Mouse (Mus musculus) granulocyte monocyte progenitor cell, adult 5-6 weeks (primary cell): ENCODE results near the gene Lrrc8b. TPM values are rescaled to one million over a fixed set of nuclear protein-coding genes. Genes with fewer than 3 reads are reported as not detected.

Experiments used
- ATAC-seq: replicated peaks from 2 replicates; pipeline ENCODE4 v1.8.0; 2016; ENCODE audit warnings: mild to moderate bottlenecking, moderate TSS enrichment, inconsistent platforms; ENCODE audit not compliant: poor library complexity, severe bottlenecking
- total RNA-seq, 2 experiments: library from RNA; stranded (forward) in 1 of 2; stranded (reverse) in 1 of 2; fragments of 200-712, 200-1000 nt in 1 of 2; fragments of >200 nt in 1 of 2; fragmentation: Nextera tagmentation in 1 of 2; gene quantifications; 2 replicates each; pipeline ENCODE4 v1.2.3; 2014 to 2017

Gene Lrrc8b
- total RNA-seq, 2 experiments from 2014 or later, result 6.5 to 16.1 TPM

GRCm38 (mm10) chr5:105477527-105477926 lies 62.0 kb downstream of the Lrrc8b start:
- no peak for ATAC-seq

- ATAC-seq, result peak; percentile 88
These were observed 64.1 kb downstream of the Lrrc8b start for GRCm38 (mm10) chr5:105479673-105480072.

DNA sequence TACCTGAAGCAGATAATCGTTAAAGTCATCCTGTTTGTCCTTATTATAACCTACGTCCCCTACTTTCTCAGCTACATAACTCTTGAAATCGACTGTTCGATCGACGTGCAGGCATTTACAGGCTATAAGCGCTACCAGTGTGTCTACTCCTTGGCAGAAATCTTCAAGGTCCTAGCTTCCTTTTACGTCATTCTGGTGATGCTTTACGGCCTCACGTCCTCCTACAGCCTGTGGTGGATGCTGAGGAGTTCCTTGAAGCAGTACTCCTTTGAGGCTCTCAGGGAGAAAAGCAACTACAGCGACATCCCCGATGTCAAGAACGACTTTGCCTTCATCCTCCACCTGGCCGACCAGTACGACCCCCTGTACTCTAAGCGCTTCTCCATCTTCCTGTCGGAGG lies 65.0 kb downstream of the Lrrc8b start:
- no peak for ATAC-seq

- ATAC-seq, result no peak
These were observed 68.1 kb downstream of the Lrrc8b start for GRCm38 (mm10) chr5:105483632-105484031.

- ATAC-seq, result no peak
These were observed 68.7 kb downstream of the Lrrc8b start for GRCm38 (mm10) chr5:105484247-105484646.

GRCm38 (mm10) chr5:105484891-105485290 lies 69.3 kb downstream of the Lrrc8b start:
- ATAC-seq, result no peak

DNA sequence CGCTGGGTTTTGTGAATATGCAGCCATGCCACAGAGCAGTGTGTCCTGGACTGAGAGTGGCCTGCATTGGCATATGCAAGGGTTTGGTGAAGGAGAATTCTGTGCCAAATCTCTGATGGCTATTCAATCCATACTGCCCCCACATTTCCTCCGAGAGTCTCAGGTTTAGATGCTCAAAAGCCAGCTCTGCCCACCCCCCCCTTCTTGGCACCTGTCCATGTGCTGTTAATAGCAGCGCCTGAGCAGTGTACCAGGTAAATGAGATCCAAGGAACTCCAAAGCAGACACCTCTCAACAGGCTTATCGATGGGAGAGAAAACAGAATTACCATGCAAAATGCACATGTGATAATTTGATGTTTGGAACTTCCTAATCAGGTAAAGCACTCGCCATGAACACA lies 74.6 kb downstream of the Lrrc8b start:
- ATAC-seq, result no peak

DNA sequence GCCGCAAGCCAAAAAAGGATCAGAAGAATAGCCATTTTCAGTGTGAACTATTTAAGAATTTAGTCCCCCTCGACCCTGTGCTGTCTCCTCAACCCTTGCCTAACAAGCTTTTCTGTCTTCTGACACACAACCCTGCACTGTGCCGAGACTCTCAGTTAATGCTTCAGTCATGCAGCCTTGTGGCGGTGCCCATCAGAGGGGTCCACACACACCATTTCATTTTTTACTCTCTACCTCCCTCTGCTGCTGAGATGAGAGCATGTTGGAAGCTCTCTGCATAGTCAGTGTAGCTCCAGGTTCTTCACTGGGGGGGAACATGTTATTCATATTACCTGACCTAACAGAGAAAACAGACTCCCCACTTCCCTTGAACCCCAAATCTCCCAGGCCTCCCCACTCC lies 75.8 kb downstream of the Lrrc8b start:
- 0 out of 2 replicates have a peak, but pooled peaks have one; percentile 18 for ATAC-seq

DNA sequence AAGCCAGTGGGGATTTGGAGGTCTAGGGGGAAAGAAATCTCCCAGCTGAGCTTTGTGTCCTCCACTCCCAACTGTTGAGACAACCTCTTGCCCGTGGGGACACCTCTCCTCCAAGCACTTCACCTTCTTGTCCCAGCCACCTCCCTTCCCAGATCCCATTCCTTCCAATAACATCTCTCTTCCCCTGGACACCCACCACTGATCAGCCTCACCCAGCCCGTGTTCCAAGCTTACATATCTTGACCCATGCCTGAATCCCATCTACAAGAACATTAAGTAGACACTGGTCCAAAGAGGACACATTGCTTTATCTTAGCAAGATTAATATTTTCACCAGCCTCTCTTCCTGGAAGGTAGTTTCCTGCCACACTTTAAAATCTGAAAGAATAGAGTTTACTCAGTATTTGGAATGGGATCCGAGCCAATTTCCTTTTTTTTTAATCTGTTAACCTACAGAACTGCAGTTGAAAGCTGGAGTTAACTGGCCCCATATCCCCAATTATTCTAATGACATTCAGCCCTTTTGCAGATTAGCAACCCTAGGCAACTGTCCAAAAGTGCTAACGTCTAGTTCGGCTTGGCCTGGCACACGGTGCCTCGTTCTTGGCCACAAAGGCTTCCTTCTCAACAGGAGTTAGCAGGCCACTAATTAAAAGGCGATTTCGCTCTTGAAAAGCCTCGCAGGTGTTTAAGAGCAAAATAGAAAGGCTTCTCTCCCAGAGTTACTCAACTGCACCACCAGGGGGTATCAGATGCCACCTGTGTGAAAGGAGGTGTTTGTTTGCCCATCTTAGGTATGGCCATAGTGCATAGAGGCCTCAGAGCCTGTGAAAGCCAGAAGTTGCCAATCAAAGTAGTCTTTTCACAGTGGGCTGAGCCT lies 77.0 kb downstream of the Lrrc8b start:
- no peak for ATAC-seq

GRCm38 (mm10) chr5:105493377-105493776 lies 77.8 kb downstream of the Lrrc8b start:
- ATAC-seq, result no peak

- ATAC-seq, result no peak
These were observed 78.8 kb downstream of the Lrrc8b start for GRCm38 (mm10) chr5:105494246-105494917.

- peak; percentile 78 for ATAC-seq
These were observed 79.6 kb downstream of the Lrrc8b start for GRCm38 (mm10) chr5:105494918-105495901.

- ATAC-seq, result peak; percentile 54
These were observed 80.6 kb downstream of the Lrrc8b start for GRCm38 (mm10) chr5:105496133-105496532.

DNA sequence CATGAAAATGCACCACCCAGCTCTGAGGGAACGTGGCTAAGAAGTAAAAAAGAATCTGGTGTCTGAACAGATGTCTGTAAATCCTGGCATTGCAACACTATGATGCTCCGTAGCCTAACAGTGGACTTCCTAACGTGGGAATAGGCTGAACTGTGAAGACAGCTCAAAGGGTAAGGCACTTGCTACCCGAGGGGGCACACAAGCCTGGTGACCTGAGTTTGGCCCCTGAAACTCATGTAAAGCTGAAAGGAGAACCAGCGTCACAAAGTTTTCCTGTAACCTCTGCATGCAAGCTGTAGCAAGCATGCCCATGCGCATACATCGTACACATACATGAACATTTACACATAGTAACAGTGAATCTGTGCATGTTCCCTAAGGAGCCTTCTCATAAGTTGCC lies 81.0 kb downstream of the Lrrc8b start:
- ATAC-seq, result no peak

DNA sequence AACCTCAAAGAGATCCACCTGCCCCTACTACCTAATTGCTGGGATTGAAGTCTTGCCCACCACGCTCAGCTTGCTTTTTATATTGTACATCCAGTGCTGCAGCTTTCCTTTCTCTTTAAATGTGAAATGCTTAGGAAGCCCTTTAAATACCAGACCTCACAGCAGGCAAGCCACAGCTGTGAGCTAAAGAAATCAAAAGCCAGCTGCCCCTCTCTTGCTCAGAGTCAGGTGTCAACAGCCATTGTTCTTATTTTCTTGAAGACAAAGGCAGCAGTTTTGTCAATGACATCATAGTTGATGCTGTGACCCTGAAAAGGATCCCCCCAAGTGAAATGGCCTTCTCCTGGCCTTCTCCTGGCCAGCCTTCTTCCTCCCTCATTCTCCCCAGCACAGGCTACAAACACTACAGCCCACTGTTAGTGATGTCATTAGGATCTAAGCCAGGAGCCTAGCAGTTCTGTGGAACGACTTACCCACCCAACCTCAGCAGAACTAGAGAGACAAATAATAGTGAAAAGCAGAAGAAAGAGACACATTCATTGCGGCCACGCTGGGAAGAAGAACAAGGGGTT lies 82.9 kb downstream of the Lrrc8b start:
- no peak for ATAC-seq

- ATAC-seq, result no peak
These were observed 83.8 kb downstream of the Lrrc8b start for GRCm38 (mm10) chr5:105499396-105499795.

GRCm38 (mm10) chr5:105500132-105501121 lies 84.9 kb downstream of the Lrrc8b start:
- peak; percentile 35; the same call in 1 of the 2 replicates for ATAC-seq

DNA sequence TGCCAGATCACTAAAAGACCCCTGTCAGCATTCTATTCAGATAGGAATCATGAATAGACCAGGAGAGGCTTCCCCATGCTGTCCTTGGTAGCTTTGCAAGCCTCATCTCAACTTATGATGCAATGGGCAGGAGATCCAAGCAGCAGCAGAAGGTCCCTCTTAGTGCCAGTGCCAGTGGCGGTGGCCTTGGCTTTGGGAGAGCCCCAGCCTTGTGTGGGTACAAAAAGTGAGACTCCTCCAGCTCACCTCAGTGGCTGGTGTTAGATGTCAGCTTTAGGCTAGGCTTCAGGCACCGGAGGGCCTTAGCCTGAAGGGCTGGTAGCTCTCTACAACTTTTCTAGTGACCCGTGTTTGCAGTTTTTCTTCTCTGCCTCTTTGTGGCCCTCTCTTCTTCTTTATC lies 85.6 kb downstream of the Lrrc8b start:
- 0 out of 2 replicates have a peak, but pooled peaks have one; percentile 15 for ATAC-seq

DNA sequence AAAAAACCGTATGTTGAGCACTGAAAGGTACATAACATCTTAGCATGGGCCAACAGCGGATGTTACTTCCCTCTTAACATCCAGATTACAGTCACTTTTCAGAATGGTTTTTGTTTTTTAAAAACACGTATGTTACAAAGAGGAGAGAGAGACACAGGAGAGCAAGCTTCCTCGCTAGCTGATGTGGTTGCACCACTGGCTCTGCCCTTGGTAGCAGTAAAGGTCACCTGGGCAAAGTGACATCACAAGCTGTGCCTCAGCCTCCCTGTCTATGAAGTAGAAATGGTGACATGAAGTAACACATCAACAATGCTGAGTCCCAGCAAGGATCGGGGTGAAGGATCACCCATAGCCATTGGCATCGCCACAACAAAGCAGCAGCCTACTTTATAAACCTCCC lies 93.2 kb downstream of the Lrrc8b start:
- no peak for ATAC-seq
